Mouse (Mus musculus): ENCODE data around the gene Gdap1l1.

Gdap1l1 gene

DNA sequence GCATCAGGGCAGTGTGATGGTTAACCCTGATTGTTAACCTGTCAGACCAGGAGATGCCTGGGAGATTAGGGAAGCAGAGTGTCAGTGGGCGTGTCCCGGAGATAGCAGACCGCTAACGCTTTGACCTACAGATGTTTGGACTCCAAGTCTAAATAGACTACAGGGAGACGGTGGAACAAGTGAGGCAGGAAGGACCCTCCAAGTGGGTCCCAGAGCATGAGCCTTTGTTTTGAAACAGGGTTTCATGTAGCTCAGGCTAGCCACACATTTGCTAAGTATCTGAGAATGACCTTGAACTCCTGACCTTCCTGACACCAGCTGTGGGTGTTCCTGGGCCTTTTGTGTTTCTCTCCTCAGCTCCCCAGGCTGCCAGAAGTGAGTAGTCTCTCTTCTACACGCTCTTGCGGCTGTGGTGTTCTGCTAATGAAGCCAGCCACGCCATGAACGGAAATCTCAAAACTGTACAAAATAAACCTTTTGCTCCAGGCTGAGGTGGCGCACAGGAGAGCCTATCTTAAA is 25.0 kb downstream of the Gdap1l1 start:
- no peak for DNase-seq (ENCODE audit: low read depth)

GRCm38 (mm10) chr2:163463998-163464397 is 25.7 kb downstream of the Gdap1l1 start:
- DNase-seq (ENCODE audit: low read depth) = peak; percentile 28

DNA sequence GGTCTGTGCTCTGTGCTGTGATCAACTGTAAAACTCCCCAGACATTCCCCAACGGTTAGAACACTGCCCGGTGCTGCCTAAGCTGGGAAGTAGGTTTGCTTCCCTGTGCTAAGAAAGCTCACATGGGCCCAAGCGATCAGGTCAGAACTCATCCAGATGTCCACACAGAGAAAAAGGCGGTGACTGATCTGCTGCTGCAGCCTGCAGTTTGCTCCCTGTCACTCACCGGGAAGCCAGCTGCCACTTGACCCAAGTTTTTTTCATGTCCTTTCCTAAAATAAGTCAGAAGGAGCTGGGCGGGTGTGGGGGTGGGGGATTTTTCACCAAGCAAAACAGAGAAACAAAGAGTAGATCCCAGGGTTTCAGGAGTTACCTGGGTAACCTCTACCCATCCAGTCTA is 26.3 kb downstream of the Gdap1l1 start:
- no peak for DNase-seq (ENCODE audit: low read depth)

GRCm38 (mm10) chr2:163466771-163467170 is 28.5 kb downstream of the Gdap1l1 start:
- DNase-seq (ENCODE audit: low read depth) = peak; percentile 39

- DNase-seq (ENCODE audit: low read depth) = no peak
Measured at GRCm38 (mm10) chr2:163467585-163467984, 29.3 kb downstream of the Gdap1l1 start.

DNA sequence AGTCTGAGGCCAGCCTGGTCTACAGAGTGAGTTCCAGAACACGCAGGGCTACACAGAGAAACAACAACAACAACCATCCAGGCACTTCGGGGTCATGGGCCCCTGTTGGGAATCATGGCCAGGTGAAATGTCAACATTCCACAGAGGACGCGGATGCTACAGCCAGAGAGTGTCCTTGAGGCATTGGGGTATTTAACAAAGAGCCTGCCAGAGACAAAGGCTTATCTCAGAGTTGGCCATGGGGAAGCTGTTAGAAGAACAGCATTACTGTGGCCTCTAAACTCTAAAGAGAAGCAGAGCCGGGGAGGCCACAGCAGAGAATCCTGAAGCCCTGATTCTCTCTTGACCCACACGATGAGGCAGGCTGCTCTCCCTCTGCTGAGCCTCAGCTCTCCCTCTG is 30.6 kb downstream of the Gdap1l1 start:
- DNase-seq (ENCODE audit: low read depth) = no peak

- no peak for DNase-seq (ENCODE audit: low read depth)
Measured at GRCm38 (mm10) chr2:163469711-163470110, 31.4 kb downstream of the Gdap1l1 start.

DNA sequence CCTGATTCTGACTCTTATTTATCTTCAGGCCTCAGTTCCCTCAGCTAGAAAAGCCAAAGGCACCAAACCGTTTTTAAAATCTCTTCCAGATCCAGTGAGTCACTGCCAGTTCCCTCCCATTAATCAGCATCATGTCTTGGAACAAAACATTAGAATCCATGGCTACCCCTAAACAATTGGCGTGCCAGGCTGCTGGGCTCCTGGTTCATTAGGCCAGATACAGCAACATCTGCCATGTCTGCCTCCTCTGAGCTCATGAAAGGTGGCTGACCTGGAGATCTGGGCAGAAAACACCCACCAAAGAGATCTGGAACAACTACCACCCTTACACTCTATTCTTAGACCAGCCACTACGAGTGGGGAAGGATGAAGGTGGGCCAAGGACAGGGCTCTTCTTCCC is 32.9 kb downstream of the Gdap1l1 start:
- peak; percentile 85 for DNase-seq (ENCODE audit: low read depth)

DNA sequence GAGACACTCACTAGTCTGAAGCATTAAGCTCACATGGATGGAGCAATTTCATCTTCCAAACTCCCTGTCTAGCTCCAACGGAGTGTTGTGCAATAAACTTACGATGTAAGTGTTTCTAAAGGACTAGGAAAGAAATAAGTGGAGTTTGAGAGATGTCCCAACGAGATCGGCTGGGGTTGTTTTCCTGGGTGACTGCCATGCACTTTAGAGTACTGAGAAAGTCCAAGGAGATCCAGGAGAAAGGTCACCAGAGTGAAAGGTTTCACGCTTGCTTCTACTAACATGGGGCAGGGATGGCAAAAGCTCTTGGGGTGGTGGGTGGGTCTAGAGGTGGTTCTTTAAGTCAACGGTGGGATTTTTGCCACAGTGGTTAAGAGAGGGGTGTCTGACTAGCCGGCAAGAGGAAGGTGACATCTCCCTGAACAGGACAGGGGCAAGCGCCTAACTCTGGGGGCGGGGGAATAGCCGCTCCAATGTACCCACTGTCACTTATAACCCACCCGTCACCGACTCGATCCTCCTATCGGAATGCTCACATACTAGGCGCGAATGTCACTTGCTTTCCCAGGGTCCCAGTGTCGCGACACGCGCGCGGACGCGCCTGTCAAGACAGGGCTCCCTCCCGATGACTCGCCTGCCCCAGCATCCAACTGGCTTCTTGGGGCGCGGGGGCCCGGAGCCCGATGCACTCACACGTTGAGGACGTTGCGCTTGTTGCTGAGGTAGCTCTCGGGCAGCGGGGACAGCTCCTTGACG is 33.6 kb downstream of the Gdap1l1 start:
- peak; percentile 71 for DNase-seq (ENCODE audit: low read depth)

- DNase-seq (ENCODE audit: low read depth) = peak; percentile 99
Measured at GRCm38 (mm10) chr2:163472466-163472851, 34.2 kb downstream of the Gdap1l1 start, which contains the start of gene Fitm2. TSS of gene Fitm2 (minus strand) at chr2:163472629.

DNA sequence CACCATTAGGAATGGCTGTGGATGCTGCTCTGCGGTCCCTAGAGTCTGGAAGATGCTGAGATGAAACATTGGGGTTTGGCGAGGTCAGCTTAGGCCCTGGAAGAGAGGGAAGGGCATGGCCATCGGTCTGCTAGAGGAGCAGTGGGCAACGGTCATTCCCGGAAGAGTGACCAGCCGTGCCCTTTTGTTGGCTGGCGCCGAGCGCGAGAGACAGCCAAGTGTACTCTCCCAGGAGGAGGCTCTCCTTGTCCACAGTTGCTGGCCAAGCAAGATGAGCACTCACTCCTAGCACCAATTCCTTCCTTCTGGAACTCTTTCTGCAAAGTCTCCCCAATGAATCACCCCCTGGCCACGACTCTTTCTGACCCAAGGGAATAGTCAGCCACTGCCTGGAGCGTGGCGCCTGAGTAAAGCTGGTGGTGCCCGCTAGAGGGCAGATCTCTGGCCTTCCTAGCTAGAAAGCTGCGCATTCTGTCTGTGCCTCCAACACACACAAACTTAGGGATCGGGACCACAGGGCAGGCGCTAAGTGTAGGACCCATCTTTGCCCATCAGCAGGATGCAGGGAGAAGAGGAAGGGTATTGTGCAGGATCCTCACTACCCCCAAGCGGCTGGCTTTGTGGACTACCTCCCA is 42.0 kb downstream of the Gdap1l1 start:
- DNase-seq (ENCODE audit: low read depth) = peak; percentile 46

GRCm38 (mm10) chr2:163481539-163482029 is 43.3 kb downstream of the Gdap1l1 start:
- DNase-seq (ENCODE audit: low read depth) = no peak

DNA sequence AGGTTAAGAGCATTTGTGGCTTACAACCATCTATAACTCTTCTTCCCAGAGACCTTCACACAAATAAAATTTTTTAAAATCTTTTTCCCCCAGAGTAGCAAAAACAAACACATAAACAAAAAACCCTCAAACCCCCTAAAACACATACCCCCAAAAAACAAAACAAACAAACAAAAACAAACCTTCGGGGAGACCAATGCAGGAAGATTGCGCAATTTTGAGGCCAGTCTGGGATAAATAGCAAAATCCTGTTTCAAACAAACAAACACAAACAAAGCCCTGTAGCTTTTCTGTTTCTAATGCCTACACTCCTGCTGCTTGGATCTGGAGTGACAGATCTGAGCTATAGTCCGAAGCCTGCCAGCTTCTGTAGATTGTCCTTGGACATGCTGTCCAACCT is 49.1 kb downstream of the Gdap1l1 start:
- DNase-seq (ENCODE audit: low read depth) = no peak

- DNase-seq (ENCODE audit: low read depth) = no peak
Measured at GRCm38 (mm10) chr2:163489725-163490291, 51.5 kb downstream of the Gdap1l1 start.

GRCm38 (mm10) chr2:163490656-163491055 is 52.4 kb downstream of the Gdap1l1 start:
- DNase-seq (ENCODE audit: low read depth) = no peak

DNA sequence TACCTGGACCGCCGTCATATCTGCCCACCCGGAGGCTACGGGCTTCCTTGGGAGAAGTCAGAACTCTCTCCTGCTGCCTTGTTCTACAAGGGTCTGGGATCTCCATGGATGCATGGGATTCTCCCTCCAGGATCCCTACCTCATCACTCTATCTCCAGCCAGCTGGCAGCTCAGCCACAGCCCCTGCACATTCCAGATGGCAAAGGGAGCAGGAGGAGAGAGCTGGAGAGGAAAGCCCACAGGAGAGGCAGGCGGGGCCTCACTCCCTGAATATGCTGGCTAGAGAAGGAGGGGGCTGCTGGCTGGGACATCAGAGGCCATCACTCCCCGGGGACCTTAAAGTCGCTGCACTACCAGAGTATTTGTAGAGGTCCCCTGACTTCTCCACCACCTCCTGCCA is 53.1 kb downstream of the Gdap1l1 start:
- no peak for DNase-seq (ENCODE audit: low read depth)

DNA sequence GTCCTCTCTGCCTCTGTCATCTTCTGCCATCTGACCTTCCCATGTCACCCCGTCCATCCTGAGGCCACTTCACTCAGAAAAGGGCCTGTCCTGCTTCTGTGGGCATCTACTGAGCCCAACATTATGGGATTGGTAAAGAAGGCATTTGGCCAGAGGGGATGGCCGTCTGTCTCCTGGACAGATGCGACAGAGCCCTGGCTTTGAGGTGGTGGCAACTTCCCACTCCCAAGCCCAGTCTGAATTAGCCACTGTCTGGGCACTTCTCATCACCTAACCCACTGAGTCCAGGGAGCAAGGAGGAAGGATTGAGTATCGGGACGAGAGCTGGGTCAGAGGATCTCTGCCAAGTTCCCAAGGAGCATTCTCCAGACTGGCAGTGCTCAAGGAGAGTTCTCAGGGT is 53.7 kb downstream of the Gdap1l1 start, which contains the start of gene R3hdml:
TSS of gene R3hdml (plus strand) at position 301 of the 400 bp plus-strand sequence.
- DNase-seq (ENCODE audit: low read depth) = no peak

DNA sequence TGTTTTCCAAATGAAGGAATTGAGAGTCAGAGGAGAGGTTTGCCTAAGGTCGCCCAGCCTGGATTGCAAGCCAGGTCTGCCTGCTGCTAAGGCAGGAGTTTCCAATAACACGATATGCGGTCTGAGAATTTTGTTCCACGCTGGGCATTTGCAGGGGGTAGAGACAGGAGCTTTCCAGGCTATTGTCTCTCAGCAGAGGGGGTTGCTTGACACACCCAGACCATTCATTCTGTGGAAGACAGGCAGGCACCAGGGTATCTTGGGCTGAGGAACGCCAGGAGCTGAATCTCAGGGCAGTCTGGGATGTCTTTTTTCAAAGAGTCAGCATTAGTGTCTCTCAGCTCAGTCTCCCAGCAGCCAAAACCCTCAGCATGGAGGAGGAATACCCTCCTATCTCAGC is 54.8 kb downstream of the Gdap1l1 start:
- DNase-seq (ENCODE audit: low read depth) = no peak

GRCm38 (mm10) chr2:163493976-163494375 is 55.7 kb downstream of the Gdap1l1 start:
- DNase-seq (ENCODE audit: low read depth) = peak; percentile 72

GRCm38 (mm10) chr2:163494456-163494855 is 56.2 kb downstream of the Gdap1l1 start:
- no peak for DNase-seq (ENCODE audit: low read depth)

GRCm38 (mm10) chr2:163502219-163502618 is 63.9 kb downstream of the Gdap1l1 start:
- peak; percentile 52 for DNase-seq (ENCODE audit: low read depth)

- DNase-seq (ENCODE audit: low read depth) = no peak
Measured at GRCm38 (mm10) chr2:163503191-163503590, 64.9 kb downstream of the Gdap1l1 start.
